Mouse (Mus musculus) limb, embryonic 10.5 days (tissue): ENCODE data around the gene Tagln3. TPM values are rescaled to one million over a fixed set of nuclear protein-coding genes. Genes with fewer than 3 reads are reported as not detected.

Experiments
- DNase-seq: peaks from one replicate; pipeline ENCODE4 v3.0.0-alpha.2; 2017; ENCODE audit warnings: low spot score
- H3K27ac ChIP-seq: fragments of 300-500 bp; sonication (generic); 2 replicates; pipeline ENCODE4 v1.5.1; 2016; ENCODE audit warnings: mild to moderate bottlenecking
- H3K27me3 ChIP-seq: fragments of 300-500 bp; sonication (generic); 2 replicates; pipeline ENCODE4 v1.6.1; 2016; ENCODE audit warnings: low read depth, mild to moderate bottlenecking; ENCODE audit not compliant: poor library complexity, severe bottlenecking
- H3K36me3 ChIP-seq: fragments of 300-500 bp; sonication (generic); 2 replicates; pipeline ENCODE4 v1.6.1; 2016; ENCODE audit warnings: mild to moderate bottlenecking, moderate library complexity
- H3K4me1 ChIP-seq: fragments of 300-500 bp; sonication (generic); 2 replicates; pipeline ENCODE4 v1.6.1; 2016
- H3K4me3 ChIP-seq: fragments of 300-500 bp; sonication (generic); 2 replicates; pipeline ENCODE4 v1.5.1; 2016; ENCODE audit warnings: mild to moderate bottlenecking, moderate library complexity
- H3K9me3 ChIP-seq: fragments of 300-500 bp; sonication (generic); replicated peaks from 2 replicates; pipeline ENCODE4 v1.6.1; 2016; ENCODE audit warnings: mild to moderate bottlenecking
- WGBS: fragments of 180-500 bp; shearing (Covaris S2); methylation state at CpG from one replicate; pipeline ENCODE4 v1.1.7; 2016; 5-methylcytosine and 5-hydroxymethylcytosine counted together
- polyA plus RNA-seq: library from polyadenylated mRNA; unstranded; fragments of >200 nt; fragmentation: Nextera tagmentation; extraction: Ambion mirVana; gene quantifications from 2 replicates; pipeline ENCODE4 v1.2.1, GENCODE M21; 2016

Gene Tagln3
- 23.5 and 28.5 TPM in 2 replicates for polyA plus RNA-seq

DNA sequence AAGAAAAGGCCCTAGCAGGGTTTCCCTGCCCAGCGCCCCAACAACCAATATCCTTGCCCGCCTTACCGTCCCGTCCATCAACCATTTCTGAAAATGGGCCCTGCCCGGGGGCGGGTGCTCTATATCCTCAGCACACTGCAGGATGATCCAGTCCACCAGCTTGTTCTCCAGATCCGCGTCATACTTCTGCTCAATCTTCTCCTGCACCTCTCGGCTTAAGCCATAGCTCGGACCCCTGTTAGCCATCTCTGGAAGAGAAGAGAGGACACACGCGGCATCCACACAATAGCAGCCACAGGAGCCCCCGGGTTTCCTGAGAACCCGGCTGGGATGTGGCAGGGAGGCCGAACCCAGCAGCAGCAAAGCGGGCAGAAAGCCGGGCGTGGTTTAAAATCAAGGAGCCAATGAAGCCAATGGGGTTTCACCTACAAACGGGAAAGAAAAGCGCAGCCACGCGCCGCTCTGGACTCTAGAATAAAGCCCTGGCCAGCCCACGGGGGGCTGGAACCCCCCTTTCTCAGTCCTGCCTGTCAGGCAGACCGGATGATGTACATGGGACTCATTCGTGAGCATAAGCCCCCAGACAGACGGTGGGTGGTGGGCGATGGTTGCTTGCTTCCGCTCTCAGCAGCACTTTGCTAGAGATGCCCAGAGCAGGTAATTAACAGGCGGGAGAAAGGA, at the start of gene Tagln3:
Tagln3 (minus strand) TSS at position 548 of the 681 bp plus-strand sequence.
- peaks cover 25% of the 10 kb centered on the region for H3K4me1 ChIP-seq
- WGBS: under 1% methylated on average over 30 of the region's 30 CpGs

GRCm38 (mm10) chr16:45770914-45771313, 46.5 kb upstream of the Tagln3 start:
- no peaks in the 10 kb centered on the region for H3K27me3 ChIP-seq
- H3K9me3 ChIP-seq: no peaks in the 10 kb centered on the region
- 95% methylated on average over 6 of the region's 6 CpGs for WGBS
- H3K27ac ChIP-seq: no peak overlapping the region
- peaks cover 81% of the 10 kb centered on the region for H3K36me3 ChIP-seq
- H3K4me1 ChIP-seq: no peaks in the 10 kb centered on the region
- no peak for DNase-seq
- no peak overlapping the region for H3K4me3 ChIP-seq

More for the DNA sequence above, at the start of gene Tagln3:
- Histone ChIP-seq H3K4me3 (peak within 1 kb of the TSS; percentile 55), H3K27ac (peak within 1 kb of the TSS; percentile 86), H3K27me3 (no peaks in the 10 kb centered on the region), H3K9me3 (no peaks in the 10 kb centered on the region), H3K36me3 (peaks cover 28% of the 10 kb centered on the region)
- peak; percentile 76 for DNase-seq

GRCm38 (mm10) chr16:45767853-45768640, 43.6 kb upstream of the Tagln3 start:
- H3K27me3 ChIP-seq: no peaks in the 10 kb centered on the region
- H3K9me3 ChIP-seq: no peaks in the 10 kb centered on the region
- DNase-seq: no peak
- peaks cover 4% of the 10 kb centered on the region for H3K4me1 ChIP-seq
- WGBS: 88% methylated on average over 10 of the region's 10 CpGs
- no peak overlapping the region for H3K27ac ChIP-seq
- H3K36me3 ChIP-seq: peaks cover 63% of the 10 kb centered on the region
- no peak overlapping the region for H3K4me3 ChIP-seq

DNA sequence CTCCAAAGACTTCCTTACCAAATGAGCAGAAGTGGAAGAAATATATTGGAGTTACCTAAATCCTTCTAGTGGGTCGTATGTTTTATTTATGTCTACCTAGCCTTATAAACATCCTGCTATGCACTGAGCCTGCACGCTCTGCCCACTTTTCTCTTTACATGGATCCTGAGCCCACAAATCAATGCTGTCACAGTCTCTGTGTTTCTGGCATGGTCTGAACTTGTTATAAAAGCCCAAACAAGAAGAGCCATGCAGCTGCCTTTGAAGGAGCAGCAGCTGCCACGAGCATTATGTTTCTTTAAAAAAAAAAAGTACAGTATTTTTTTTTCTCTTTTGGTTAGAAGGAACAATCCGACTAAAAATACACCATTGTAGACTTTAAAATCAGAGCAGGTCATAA, 43.0 kb upstream of the Tagln3 start:
- Histone ChIP-seq H3K36me3 (peaks cover 64% of the 10 kb centered on the region), H3K9me3 (no peaks in the 10 kb centered on the region), H3K27ac (no peak overlapping the region), H3K4me1 (peaks cover 8% of the 10 kb centered on the region), H3K27me3 (no peaks in the 10 kb centered on the region), H3K4me3 (no peak overlapping the region)
- DNase-seq: no peak
- 86% methylated on average over 4 of the region's 4 CpGs for WGBS

DNA sequence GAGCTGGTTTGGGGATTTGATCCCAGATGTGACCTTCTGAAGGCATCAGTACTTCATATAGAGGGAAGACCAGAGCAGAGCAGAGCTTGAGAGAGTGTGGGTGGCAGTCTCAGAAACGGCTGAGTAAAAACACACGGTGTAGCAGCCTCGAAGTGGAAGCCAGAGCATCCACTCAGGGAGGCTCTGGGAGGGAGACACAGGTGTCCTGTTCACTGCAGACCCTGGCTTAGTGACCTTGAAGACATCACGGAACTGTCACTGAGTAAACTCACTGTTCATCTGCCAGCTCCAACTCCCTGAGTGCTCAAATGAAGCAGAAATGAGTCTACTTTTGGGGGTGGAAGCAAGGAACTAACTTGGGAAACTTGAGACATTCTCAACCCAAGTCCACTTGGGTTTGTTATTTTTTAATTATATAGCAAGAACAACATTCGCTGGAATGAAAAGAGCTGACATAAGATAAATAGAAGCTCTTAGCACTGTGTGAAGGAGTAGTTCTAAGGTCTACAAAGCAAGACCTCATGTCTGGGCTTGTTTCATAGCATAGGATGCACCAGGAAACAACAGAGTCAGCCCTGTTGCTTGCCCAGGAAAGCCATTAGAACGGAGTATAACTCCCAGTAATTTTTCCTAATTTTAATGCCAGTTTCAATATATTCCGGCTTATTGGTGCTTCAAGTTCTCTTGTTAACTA, 41.5 kb upstream of the Tagln3 start:
- no peaks in the 10 kb centered on the region for H3K27me3 ChIP-seq
- H3K9me3 ChIP-seq: no peaks in the 10 kb centered on the region
- WGBS: 89% methylated on average over 7 of the region's 7 CpGs
- no peak overlapping the region for H3K27ac ChIP-seq
- DNase-seq: no peak
- H3K4me1 ChIP-seq: peaks cover 8% of the 10 kb centered on the region
- H3K4me3 ChIP-seq: no peak overlapping the region
- peaks cover 56% of the 10 kb centered on the region for H3K36me3 ChIP-seq

DNA sequence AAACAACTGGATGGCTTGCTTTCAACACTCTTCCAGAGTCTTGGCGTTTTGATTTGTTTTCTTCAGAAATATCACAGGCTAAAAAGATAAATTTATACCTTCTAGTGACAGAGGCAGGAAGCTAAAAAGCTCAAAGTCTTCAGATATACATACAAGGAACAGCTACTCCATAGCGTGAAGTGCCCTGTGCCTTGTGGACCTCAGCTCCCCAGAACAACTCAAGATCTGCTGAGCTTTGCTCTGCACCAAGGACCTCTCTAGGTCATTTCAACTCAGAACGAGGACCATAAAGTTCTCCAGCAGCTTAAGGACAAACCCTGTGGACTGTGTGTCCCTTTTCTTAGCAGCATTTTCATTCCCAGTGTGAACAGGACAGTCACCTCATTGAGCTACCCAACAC, 40.7 kb upstream of the Tagln3 start:
- Histone ChIP-seq H3K9me3 (no peaks in the 10 kb centered on the region), H3K4me3 (no peak overlapping the region), H3K27ac (no peak overlapping the region), H3K4me1 (peaks cover 8% of the 10 kb centered on the region), H3K27me3 (no peaks in the 10 kb centered on the region), H3K36me3 (peaks cover 55% of the 10 kb centered on the region)
- DNase-seq: no peak
- 93% methylated on average over 3 of the region's 3 CpGs for WGBS

DNA sequence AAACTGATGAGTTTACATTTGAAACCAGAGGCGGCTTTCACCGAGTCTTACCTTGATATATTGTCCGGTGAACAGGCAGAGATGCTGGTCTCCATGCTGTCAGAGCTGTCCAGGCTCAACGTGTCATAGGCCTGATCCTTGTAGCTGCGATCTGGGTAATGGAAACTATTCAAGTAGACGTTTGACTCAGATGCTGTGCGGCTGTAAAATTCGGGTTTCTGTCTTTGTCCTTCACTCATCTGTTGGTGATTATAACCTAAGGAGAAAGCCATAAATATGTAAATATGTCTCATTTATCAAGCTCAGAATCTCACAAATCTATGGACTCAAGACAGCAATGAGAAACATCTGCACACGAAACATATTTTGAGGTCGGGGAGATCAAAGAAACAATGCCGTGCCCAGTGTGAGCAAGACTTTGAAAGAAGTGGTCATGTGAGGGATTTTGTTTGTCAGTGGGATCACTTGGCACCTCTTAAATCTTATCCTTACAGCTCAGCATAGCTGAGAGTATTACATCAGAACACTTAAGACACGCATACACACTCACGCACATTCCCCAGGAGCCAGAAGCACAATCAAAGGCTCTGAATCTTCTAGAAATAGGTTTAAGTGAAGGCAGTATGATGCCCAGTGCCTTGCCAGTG, 38.6 kb upstream of the Tagln3 start:
- H3K27ac ChIP-seq: no peak overlapping the region

GRCm38 (mm10) chr16:45761425-45761824, 37.0 kb upstream of the Tagln3 start:
- Histone ChIP-seq H3K4me3 (no peak overlapping the region), H3K4me1 (peaks cover 8% of the 10 kb centered on the region), H3K36me3 (peaks cover 57% of the 10 kb centered on the region), H3K27me3 (no peaks in the 10 kb centered on the region), H3K27ac (no peak overlapping the region), H3K9me3 (no peaks in the 10 kb centered on the region)
- DNase-seq: no peak
- WGBS: 81% methylated on average over 1 of the region's 1 CpGs

More for the DNA sequence above, 38.6 kb upstream of the Tagln3 start:
- Histone ChIP-seq H3K4me1 (peaks cover 8% of the 10 kb centered on the region), H3K4me3 (no peak overlapping the region), H3K36me3 (peaks cover 54% of the 10 kb centered on the region), H3K9me3 (no peaks in the 10 kb centered on the region), H3K27me3 (no peaks in the 10 kb centered on the region)
- no peak for DNase-seq
- WGBS: 49% methylated on average over 13 of the region's 13 CpGs

DNA sequence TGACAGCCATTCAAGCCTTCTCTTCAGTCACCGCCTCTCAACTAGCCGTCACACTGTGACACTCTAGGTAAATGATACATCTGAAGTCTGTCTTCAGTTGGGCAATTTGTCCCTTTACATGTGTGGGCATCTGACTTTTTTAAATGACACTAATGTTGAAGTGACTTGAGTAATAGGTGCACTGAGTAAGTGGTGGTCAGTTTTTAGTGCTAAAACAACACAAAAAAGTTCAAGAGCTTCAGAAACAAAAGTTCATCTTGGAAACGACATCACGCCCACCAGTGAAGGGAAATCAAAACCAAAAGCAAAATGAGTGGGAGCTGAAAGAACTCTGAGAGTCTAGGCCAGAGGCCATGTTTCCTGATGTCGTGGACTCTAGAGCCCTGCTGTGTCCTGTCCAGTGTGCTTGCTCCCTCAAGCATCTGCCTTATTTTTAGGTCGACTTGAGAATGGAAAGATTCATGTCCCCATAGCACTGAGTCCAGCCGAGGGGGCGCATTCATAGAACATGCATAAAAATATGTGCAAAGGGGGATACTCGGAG, 34.4 kb upstream of the Tagln3 start:
- 92% methylated on average over 9 of the region's 9 CpGs for WGBS
- Histone ChIP-seq H3K4me1 (peaks cover 8% of the 10 kb centered on the region), H3K9me3 (no peaks in the 10 kb centered on the region), H3K27ac (no peak overlapping the region), H3K36me3 (peaks cover 45% of the 10 kb centered on the region), H3K27me3 (no peaks in the 10 kb centered on the region), H3K4me3 (no peak overlapping the region)
- no peak for DNase-seq

DNA sequence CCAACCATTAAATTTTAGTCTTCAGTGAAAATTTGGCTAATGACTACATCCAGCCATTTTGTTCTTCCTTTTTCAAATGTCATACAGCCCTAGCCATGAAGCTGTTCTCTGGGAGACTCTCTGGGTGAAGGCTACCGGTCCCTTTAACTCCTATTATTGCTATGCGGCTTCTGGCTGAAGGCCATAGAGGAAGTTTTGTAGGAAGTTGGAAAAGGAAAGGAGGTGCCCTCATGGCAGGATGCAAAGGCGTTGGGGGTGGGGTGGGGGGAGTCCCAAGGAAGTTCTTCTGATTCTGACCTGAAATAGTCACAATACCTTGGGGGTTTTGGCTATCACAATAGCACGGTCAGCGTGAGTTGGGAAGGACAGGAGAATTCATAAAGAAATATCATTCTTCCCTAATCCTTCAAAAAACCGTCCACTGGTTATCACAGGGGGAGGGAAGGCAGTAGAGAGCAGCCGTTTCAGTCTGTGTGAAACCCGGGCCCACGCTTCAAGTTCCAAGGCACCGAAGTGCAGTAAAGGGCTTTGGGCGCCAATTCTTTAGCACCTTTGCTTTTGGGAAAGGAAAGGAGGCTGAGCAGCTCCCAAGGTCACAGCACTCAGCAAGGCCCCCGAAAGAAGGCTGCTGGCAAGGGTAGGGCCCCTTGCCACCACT, 33.1 kb upstream of the Tagln3 start:
- Histone ChIP-seq H3K36me3 (peaks cover 45% of the 10 kb centered on the region), H3K4me3 (no peak overlapping the region), H3K27me3 (no peaks in the 10 kb centered on the region), H3K27ac (peak overlapping the region; percentile 53; the same call in 1 of the 2 replicates), H3K9me3 (no peaks in the 10 kb centered on the region), H3K4me1 (no peaks in the 10 kb centered on the region)
- DNase-seq: no peak
- WGBS: 92% methylated on average over 12 of the region's 12 CpGs

GRCm38 (mm10) chr16:45756855-45757254, 32.4 kb upstream of the Tagln3 start:
- Histone ChIP-seq H3K4me1 (no peaks in the 10 kb centered on the region), H3K27ac (no peak overlapping the region), H3K36me3 (peaks cover 47% of the 10 kb centered on the region), H3K4me3 (no peak overlapping the region), H3K27me3 (no peaks in the 10 kb centered on the region), H3K9me3 (no peaks in the 10 kb centered on the region)
- DNase-seq: no peak
- 49% methylated on average over 9 of the region's 9 CpGs for WGBS

- H3K27me3 ChIP-seq: no peaks in the 10 kb centered on the region
- peak overlapping the region; percentile 96 for H3K27ac ChIP-seq
- DNase-seq: no peak
- no peaks in the 10 kb centered on the region for H3K9me3 ChIP-seq
- WGBS: 69% methylated on average over 4 of the region's 4 CpGs
- H3K4me1 ChIP-seq: peaks cover 19% of the 10 kb centered on the region
- H3K4me3 ChIP-seq: peak overlapping the region; percentile 78; the same call in 1 of the 2 replicates
- H3K36me3 ChIP-seq: peaks cover 22% of the 10 kb centered on the region
Measured at GRCm38 (mm10) chr16:45743591-45744144, 19.3 kb upstream of the Tagln3 start.
